Mouse (Mus musculus): ENCODE measurements around the gene Mycn.

GRCm38 (mm10) chr12:12975397-12975796 lies 33.7 kb upstream of the Mycn start:
- no peak for TF ChIP-seq CTCF (conservative IDR thresholded peaks at IDR 0.05; ENCODE audit: insufficient read depth, insufficient read length, low read depth, low read length)
- TF ChIP-seq POLR2A (IDR thresholded peaks at IDR 0.05; ENCODE audit: low read depth, low read length) = no peak
